Mouse (Mus musculus) CD4-positive, CD25-positive, alpha-beta regulatory T cell, adult 2 months (primary cell): ENCODE results near the gene Tspan7.

Source experiments
- DNase-seq: peaks from one replicate; pipeline ENCODE4 v3.0.0-alpha.2; 2012; ENCODE audit warnings: low read depth, low spot score

Gene Tspan7

GRCm38 (mm10) chrX:10484872-10485569 is at the start of gene Tspan7:
Tspan7 (plus strand) TSS chrX:10485158.
- peak; percentile 14 for DNase-seq

- DNase-seq: no peak
These were observed 35.5 kb upstream of the Tspan7 start for GRCm38 (mm10) chrX:10449323-10449980.

- DNase-seq: no peak
These were observed 34.6 kb upstream of the Tspan7 start for GRCm38 (mm10) chrX:10450143-10451060.

- no peak for DNase-seq
These were observed 31.2 kb upstream of the Tspan7 start for GRCm38 (mm10) chrX:10453798-10454197.

GRCm38 (mm10) chrX:10457256-10457655 is 27.7 kb upstream of the Tspan7 start:
- DNase-seq: no peak

GRCm38 (mm10) chrX:10477088-10477487 is 7.9 kb upstream of the Tspan7 start:
- no peak for DNase-seq

- DNase-seq: no peak
These were observed 5.7 kb upstream of the Tspan7 start for GRCm38 (mm10) chrX:10479031-10479886.

- DNase-seq: no peak
These were observed 5.0 kb upstream of the Tspan7 start for GRCm38 (mm10) chrX:10479943-10480342.

GRCm38 (mm10) chrX:10485664-10486211 is 780 bp downstream of the Tspan7 start:
- peak; percentile 0 for DNase-seq

GRCm38 (mm10) chrX:10498580-10498979 is 13.6 kb downstream of the Tspan7 start:
- no peak for DNase-seq

GRCm38 (mm10) chrX:10502616-10503015 is 17.7 kb downstream of the Tspan7 start:
- no peak for DNase-seq

GRCm38 (mm10) chrX:10514417-10514816 is 29.5 kb downstream of the Tspan7 start:
- DNase-seq: no peak

- no peak for DNase-seq
These were observed 30.0 kb downstream of the Tspan7 start for GRCm38 (mm10) chrX:10514971-10515370.

- DNase-seq: no peak
These were observed 31.5 kb downstream of the Tspan7 start for GRCm38 (mm10) chrX:10516448-10516847.

- no peak for DNase-seq
These were observed 32.0 kb downstream of the Tspan7 start for GRCm38 (mm10) chrX:10516925-10517324.

GRCm38 (mm10) chrX:10517756-10518155 is 32.8 kb downstream of the Tspan7 start:
- DNase-seq: no peak

- no peak for DNase-seq
These were observed 33.6 kb downstream of the Tspan7 start for GRCm38 (mm10) chrX:10518510-10518909.

- DNase-seq: no peak
These were observed 50.5 kb downstream of the Tspan7 start for GRCm38 (mm10) chrX:10535450-10535849.

GRCm38 (mm10) chrX:10539009-10539408 is 54.1 kb downstream of the Tspan7 start:
- no peak for DNase-seq

- DNase-seq: no peak
These were observed 54.7 kb downstream of the Tspan7 start for GRCm38 (mm10) chrX:10539482-10540166.
